Mouse (Mus musculus) liver, embryonic 16.5 days (tissue): ENCODE data around the gene Med16. TPM values are rescaled to one million over a fixed set of nuclear protein-coding genes. Genes with fewer than 3 reads are reported as not detected.
A peak's percentile ranks its signal among the peaks of the same experiment; 100 is the strongest.

ENCODE experiments used
- ATAC-seq: fragments of 200-750 bp; cut with Nextera tagmentation; 2 replicates; pipeline ENCODE4 v1.8.0; 2017; ENCODE audit warnings: low read depth, mild to moderate bottlenecking, moderate number of reproducible peaks, moderate library complexity
- H3K27ac ChIP-seq: fragments of 300-500 bp; sonication (generic); 2 replicates; pipeline ENCODE4 v1.5.1; 2014; ENCODE audit warnings: mild to moderate bottlenecking, low read length
- H3K27me3 ChIP-seq: fragments of 300-500 bp; sonication (generic); 2 replicates; pipeline ENCODE4 v1.6.1; 2014; ENCODE audit warnings: low read depth, low read length, mixed read lengths; ENCODE audit not compliant: control insufficient read depth, insufficient read depth
- H3K36me3 ChIP-seq: fragments of 300-500 bp; sonication (generic); 2 replicates; pipeline ENCODE4 v1.6.1; 2014; ENCODE audit warnings: mild to moderate bottlenecking; ENCODE audit not compliant: control insufficient read depth, insufficient read depth
- H3K4me1 ChIP-seq: fragments of 300-500 bp; sonication (generic); 2 replicates; pipeline ENCODE4 v1.6.1; 2014; ENCODE audit warnings: low read depth, low read length, mixed read lengths; ENCODE audit not compliant: control insufficient read depth
- H3K4me2 ChIP-seq: fragments of 300-500 bp; sonication (generic); 2 replicates; pipeline ENCODE4 v1.6.1; 2014; ENCODE audit warnings: low read depth, low read length, mixed read lengths
- H3K4me3 ChIP-seq: fragments of 300-500 bp; sonication (generic); 2 replicates; pipeline ENCODE4 v1.5.1; 2014; ENCODE audit warnings: low read depth, mild to moderate bottlenecking, low read length
- H3K9ac ChIP-seq: fragments of 300-500 bp; sonication (generic); 2 replicates; pipeline ENCODE4 v1.6.1; 2014; ENCODE audit warnings: low read depth, low read length
- H3K9me3 ChIP-seq: fragments of 300-500 bp; sonication (generic); replicated peaks from 2 replicates; pipeline ENCODE4 v1.6.1; 2016; ENCODE audit warnings: low read length; ENCODE audit not compliant: control insufficient read depth
- WGBS: fragments of 180-500 bp; shearing (Covaris S2); extraction: QIAGEN DNeasy Blood & Tissue Kit; methylation state at CpG from one replicate; pipeline ENCODE4 v1.1.7; 2014; ENCODE audit not compliant: insufficient replicate concordance; 5-methylcytosine and 5-hydroxymethylcytosine counted together
- polyA plus RNA-seq: library from polyadenylated mRNA; unstranded; fragments of >200 nt; fragmentation: Nextera tagmentation; extraction: Ambion mirVana; gene quantifications from 2 replicates; pipeline ENCODE4 v1.2.1, GENCODE M21; 2015

Med16 gene
- polyA plus RNA-seq, 1 experiment from 2014 or later: 15.3 TPM

GRCm38 (mm10) chr10:79873715-79874289 is 34.9 kb downstream of the Med16 start:
- H3K4me1 ChIP-seq: peaks cover 18% of the 10 kb centered on the region
- peak overlapping the region; percentile 47 for H3K9ac ChIP-seq
- no peaks in the 10 kb centered on the region for H3K36me3 ChIP-seq
- no peak overlapping the region for H3K27ac ChIP-seq
- peak overlapping the region; percentile 75 for H3K4me2 ChIP-seq
- ATAC-seq: no peak
- peaks cover 23% of the 10 kb centered on the region for H3K27me3 ChIP-seq
- H3K4me3 ChIP-seq: peak overlapping the region; percentile 60
- WGBS: 2% methylated on average over 26 of the region's 26 CpGs
- no peaks in the 10 kb centered on the region for H3K9me3 ChIP-seq

DNA sequence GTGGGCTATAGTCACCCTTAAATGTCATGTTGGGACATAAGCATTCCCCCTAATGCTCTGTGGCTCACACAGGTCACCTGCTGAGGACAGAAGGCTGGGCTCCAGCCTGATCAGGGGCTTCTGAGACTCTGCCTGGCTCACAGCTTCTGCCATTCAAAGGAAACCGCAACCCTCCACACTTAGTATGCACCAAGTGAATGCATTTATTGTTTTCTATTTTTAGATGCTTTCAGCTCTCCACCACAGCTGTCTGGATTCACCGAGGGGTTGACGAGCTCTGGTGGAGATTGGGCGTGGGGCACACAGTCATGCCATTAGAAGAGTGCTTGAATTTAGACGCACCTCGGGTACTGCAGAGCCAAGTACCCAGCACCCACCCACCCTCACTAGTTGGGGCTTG is 35.4 kb downstream of the Med16 start:
- peaks cover 23% of the 10 kb centered on the region for H3K27me3 ChIP-seq
- H3K27ac ChIP-seq: no peak overlapping the region
- no peaks in the 10 kb centered on the region for H3K36me3 ChIP-seq
- H3K4me3 ChIP-seq: no peak overlapping the region; the same call in 1 of the 2 replicates
- H3K4me1 ChIP-seq: peaks cover 16% of the 10 kb centered on the region
- H3K9me3 ChIP-seq: no peaks in the 10 kb centered on the region
- 14% methylated on average over 6 of the region's 6 CpGs for WGBS
- no peak overlapping the region for H3K9ac ChIP-seq
- no peak overlapping the region for H3K4me2 ChIP-seq
- no peak for ATAC-seq

GRCm38 (mm10) chr10:79872862-79873261 is 35.9 kb downstream of the Med16 start:
- Histone ChIP-seq H3K36me3 (no peaks in the 10 kb centered on the region), H3K4me3 (no peak overlapping the region), H3K4me2 (no peak overlapping the region), H3K27ac (no peak overlapping the region), H3K27me3 (peaks cover 23% of the 10 kb centered on the region), H3K9me3 (no peaks in the 10 kb centered on the region), H3K4me1 (peaks cover 13% of the 10 kb centered on the region), H3K9ac (no peak overlapping the region)
- no peak for ATAC-seq
- WGBS: 46% methylated on average over 3 of the region's 3 CpGs

GRCm38 (mm10) chr10:79871845-79872244 is 36.9 kb downstream of the Med16 start:
- Histone ChIP-seq H3K27me3 (peaks cover 23% of the 10 kb centered on the region), H3K4me1 (peaks cover 4% of the 10 kb centered on the region), H3K36me3 (no peaks in the 10 kb centered on the region), H3K9ac (no peak overlapping the region), H3K4me3 (no peak overlapping the region), H3K4me2 (no peak overlapping the region), H3K27ac (no peak overlapping the region), H3K9me3 (no peaks in the 10 kb centered on the region)
- ATAC-seq: no peak
- 71% methylated on average over 8 of the region's 8 CpGs for WGBS

- Histone ChIP-seq H3K4me1 (no peaks in the 10 kb centered on the region; the same call in none of the 2 replicates), H3K27ac (no peak overlapping the region), H3K36me3 (peaks cover 16% of the 10 kb centered on the region), H3K9ac (no peak overlapping the region), H3K4me3 (no peak overlapping the region), H3K4me2 (no peak overlapping the region), H3K27me3 (no peaks in the 10 kb centered on the region), H3K9me3 (no peaks in the 10 kb centered on the region)
- whole genome bisulfite sequencing: 72% methylated on average over 11 of the region's 11 CpGs
- ATAC-seq: no peak
Observed at GRCm38 (mm10) chr10:79866601-79867000, 42.1 kb downstream of the Med16 start.

DNA sequence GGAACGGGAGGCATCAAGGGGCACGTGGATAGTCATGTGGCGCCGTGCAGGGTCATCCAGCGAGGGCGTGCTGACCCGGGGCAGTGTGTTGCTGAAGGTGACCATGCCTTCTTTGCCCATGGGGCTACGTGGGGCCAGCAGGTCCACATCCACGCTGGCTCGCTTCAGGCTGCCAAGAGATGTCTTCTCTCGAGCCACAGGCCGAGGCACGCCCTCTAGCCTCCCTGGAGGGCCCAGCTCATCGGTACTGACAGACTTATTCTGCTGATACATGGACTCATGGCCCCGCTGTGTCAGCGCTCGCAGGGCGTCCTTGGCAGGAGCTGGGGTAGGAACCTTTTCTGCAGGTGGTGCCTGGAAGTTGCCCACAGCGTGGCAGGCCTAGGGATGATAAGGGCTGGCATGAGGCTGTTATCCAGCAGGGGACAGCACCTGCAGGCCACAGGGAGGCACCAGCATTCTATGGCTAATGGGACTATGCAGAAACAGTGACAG is 42.9 kb downstream of the Med16 start:
- Histone ChIP-seq H3K9me3 (no peaks in the 10 kb centered on the region), H3K4me3 (no peak overlapping the region), H3K9ac (no peak overlapping the region), H3K27me3 (no peaks in the 10 kb centered on the region), H3K4me1 (no peaks in the 10 kb centered on the region; the same call in none of the 2 replicates), H3K4me2 (no peak overlapping the region), H3K27ac (no peak overlapping the region), H3K36me3 (peaks cover 24% of the 10 kb centered on the region)
- ATAC-seq: no peak
- 62% methylated on average over 19 of the region's 19 CpGs for WGBS

DNA sequence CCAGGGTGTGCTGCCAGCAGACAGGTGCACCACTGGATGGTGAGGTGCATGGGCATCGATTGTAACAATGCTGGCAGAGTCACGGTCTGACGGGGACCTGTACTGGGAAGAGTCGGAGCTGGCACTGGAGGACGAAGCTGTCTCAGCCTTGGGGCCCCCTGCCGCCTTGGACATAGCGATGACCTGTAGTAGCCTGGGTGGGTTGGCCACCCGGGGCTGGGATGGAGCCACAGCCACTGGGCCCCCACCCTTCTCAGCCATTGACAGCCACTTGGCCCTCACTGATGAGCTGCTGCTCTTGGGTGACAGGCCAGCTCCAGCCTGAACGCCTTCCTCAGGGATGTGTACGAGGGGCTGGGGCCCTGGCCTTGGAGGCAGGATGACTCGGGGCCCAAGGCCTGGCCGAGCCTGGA is 43.5 kb downstream of the Med16 start:
- Histone ChIP-seq H3K4me1 (no peaks in the 10 kb centered on the region; the same call in none of the 2 replicates), H3K4me2 (no peak overlapping the region), H3K36me3 (peaks cover 30% of the 10 kb centered on the region), H3K9ac (no peak overlapping the region), H3K9me3 (no peaks in the 10 kb centered on the region), H3K27ac (no peak overlapping the region), H3K4me3 (no peak overlapping the region), H3K27me3 (no peaks in the 10 kb centered on the region)
- no peak for ATAC-seq
- 57% methylated on average over 12 of the region's 12 CpGs for WGBS

DNA sequence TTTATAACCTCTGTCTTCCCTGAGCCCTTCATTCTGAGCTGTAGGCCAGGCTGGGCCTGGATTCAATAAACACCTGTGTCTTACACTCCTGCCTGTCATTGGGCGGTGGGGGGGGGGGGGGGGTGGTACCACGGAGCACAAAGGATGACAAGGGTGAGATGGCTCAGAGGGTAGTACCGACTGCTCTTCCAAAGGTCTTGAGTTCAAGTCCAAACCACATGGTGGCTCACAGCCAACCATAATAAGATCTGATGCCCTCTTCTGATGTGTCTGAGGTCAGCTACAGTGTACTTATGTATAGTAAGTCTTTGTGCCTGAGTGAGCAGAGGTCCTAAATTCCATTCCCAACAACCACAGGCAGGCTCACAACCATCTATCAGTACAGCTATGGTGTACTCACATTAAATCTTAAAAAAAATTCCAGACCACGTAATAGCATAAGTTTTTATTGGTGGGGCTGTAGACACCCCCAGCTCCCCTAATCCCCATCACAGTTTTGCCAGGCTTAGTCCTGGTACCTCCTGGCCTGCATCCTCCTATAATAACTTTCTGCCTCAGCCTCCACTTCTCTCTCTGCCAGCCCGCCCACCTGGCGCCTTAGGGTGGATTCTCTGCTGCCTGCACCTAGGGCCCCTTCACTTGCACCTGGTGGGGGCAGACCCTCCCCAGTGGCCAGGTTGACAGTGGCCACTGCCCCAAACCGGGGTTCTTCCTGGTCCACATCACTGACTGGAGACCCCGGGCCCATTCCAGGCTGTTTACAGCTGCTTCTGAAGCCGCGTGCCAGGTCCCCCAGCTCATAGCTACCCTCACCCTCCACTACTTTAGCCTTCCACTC is 44.2 kb downstream of the Med16 start:
- Histone ChIP-seq H3K27me3 (no peaks in the 10 kb centered on the region), H3K27ac (no peak overlapping the region), H3K9me3 (no peaks in the 10 kb centered on the region), H3K4me2 (no peak overlapping the region), H3K36me3 (peaks cover 36% of the 10 kb centered on the region), H3K4me1 (no peaks in the 10 kb centered on the region; the same call in none of the 2 replicates), H3K4me3 (no peak overlapping the region), H3K9ac (no peak overlapping the region)
- ATAC-seq: no peak
- WGBS: 59% methylated on average over 10 of the region's 10 CpGs

DNA sequence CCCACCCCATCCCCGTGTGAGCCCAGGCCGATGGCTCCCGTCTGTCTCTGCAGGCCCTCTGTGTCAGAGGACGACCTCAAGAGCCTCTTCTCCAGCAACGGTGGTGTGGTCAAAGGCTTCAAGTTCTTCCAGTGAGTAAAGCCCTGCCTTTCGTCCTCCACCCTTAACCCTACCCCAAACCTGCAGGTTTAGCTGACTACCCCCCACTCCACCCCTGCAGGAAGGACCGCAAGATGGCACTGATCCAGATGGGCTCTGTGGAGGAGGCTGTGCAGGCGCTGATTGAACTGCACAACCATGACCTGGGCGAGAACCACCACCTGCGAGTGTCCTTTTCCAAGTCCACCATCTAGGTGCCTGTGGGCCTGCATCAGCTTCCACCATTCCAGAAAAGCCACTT is 45.8 kb downstream of the Med16 start:
- Histone ChIP-seq H3K27ac (no peak overlapping the region), H3K9me3 (no peaks in the 10 kb centered on the region), H3K4me1 (peaks cover 9% of the 10 kb centered on the region), H3K4me3 (no peak overlapping the region), H3K4me2 (no peak overlapping the region), H3K9ac (no peak overlapping the region), H3K36me3 (peaks cover 50% of the 10 kb centered on the region), H3K27me3 (no peaks in the 10 kb centered on the region)
- no peak for ATAC-seq
- 72% methylated on average over 10 of the region's 10 CpGs for WGBS
